Mouse (Mus musculus) T-helper 2 cell (primary cell): Measurements from ENCODE around the gene Fau.

Experiments
- in situ Hi-C: fragments of 300-600 bp; cut with MboI, MseI; formaldehyde crosslinking; loops from one replicate; pipeline ENCODE4 v1.15.1; 2025; ENCODE audit warnings: high pct_unique_total_duplicates

Fau gene

GRCm38 (mm10) chr19:6069851-6070250 is 12.2 kb downstream of the Fau start:
- in situ Hi-C loops: no loop called here

DNA sequence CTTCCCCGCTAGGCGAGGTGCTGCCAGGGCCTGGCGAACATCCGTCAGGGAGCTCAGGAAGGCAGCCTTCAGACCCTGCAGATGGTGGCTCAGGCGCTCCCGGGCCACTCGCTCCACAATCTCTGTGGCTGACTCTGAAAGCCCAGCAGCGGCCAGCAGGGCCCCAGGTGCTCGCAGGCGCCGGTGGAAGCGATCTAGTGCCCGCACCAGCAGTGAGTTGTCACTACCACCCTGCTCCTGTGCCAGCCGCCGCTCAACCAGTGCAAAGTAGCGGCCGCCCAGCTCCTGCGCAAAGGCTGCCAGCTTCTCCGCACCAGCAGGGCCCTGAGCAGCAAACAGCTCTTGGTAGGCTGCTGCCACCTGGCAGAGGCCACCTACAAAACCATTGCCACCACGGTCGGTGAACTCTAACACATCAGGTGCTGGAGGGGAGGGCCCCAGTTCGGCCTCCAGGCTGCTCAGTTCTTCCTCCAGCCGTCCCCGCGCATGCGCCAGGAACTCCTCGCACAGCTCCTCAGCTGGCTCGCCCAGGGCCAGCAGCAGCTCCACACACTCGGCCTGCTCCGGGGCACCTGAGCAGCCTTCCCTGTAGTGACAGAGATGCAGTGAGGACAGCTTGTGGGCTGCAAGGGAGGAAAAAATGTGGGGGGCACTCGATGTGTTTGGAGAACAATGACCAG is 13.1 kb downstream of the Fau start:
- in situ Hi-C loops: no loop called here

- in situ Hi-C loops: no loop called here
These were observed 13.6 kb downstream of the Fau start for GRCm38 (mm10) chr19:6071261-6071660.

DNA sequence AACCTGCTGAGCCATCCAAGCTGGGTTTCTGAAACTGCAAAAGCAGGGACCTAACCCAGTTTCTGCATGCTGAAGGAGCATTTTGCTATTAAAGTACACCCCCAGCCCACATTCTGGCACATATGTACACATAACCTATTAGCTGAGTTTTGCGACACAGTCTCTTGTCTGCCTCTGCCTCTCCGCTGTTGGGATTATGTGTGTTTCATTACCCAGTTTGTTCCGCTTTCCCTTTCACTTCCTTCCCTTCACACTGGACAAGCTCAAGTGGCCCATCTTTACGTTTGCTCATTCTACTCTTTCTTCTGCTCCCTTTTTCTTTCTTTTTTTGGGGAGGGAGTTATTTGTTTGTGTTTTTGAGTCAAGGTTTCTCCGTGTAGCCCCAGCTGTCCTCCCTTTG is 16.2 kb downstream of the Fau start:
- in situ Hi-C loops: no loop called here

DNA sequence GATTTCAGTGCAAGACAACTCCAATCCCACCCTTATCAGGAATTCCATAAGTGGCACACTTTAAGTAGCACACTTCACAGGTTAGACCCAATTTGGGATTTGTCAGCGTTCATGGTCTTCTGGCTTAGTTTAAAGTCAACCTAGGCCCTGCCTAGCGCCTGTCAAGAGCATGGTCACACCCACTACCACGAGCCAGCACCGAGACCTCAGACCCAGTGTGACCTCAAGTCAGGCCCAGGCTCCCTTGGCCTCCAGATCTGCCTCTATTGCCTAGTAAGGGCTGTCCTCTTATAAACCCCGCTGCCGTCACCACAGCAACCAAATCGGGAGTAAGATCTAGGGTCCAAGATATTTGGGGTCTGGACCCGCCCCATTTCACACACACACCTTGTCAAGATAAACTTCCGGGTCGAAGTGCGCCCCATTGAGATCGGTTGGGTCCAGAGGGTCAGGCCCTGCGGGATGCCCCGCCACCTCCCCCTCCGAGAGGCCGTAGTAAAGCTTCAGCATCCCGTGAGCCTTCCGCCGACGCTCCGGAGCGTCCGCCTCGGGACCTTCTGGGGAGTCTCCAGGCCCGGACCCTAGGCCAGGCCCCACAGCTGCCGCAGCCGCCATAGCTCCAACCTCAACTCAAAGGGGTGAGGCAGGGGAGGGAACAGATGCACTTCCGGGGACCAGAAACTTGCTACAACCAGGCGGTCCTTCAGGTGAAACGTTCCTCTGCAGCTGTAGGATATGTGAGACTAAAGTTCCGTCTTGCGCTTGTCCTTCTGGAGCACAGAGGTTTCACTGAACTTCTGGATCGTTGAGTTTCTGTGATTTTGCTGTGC is 19.1 kb downstream of the Fau start, which contains the start of gene Vps51:
TSS of gene Vps51 (minus strand) at position 668 of the 830 bp plus-strand sequence.
- in situ Hi-C loops: no loop called here

DNA sequence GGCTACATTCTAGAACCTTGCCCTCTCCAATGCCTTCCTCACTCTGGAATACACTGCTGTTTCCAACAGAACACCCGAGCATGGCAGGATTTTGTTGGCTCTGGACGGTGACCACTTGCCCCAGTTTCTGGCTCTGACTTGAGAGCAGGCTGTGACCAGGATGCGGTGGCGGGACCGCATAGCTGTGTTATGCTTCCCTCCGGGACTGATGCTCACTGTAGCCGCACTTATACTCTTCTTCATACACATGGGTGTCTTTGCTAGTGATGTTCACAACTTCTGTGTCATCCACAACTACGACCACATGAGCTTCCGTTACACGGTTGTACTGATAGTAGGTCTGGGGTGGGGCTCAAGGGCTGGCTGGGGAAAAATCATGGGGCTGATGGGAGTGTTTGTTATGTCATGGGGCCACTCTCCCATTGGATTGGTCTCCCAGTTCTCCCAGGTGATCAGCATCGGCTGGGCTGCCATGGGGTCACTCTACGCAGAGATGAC is 22.4 kb downstream of the Fau start, which contains the start of gene Tmem262:
TSS of gene Tmem262 (plus strand) at position 51 of the 498 bp plus-strand sequence.
- in situ Hi-C loops: loop anchor here (10.0 kb wide), 1 partner anchor 1135 kb away; the partner anchor contains the start of gene Cox8a

DNA sequence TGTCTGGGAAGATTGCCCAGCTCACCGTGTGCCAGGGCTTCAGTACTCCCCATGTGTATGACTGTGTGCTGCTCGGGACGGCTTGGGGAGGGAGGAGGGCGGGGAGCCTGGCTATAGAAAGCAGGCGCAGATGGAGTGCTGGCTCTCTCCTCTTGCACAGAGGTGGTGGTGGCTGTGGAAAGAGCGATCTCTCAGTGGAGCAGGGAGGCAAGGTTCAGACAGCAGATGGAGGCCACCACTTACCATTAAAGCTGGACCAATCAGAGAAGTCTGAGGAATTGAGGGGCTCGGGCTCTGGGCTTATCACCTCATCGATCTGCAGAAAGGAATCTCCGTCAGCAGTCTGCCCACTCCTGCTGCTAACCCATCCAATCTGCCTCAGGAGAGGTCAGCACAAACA is 24.5 kb downstream of the Fau start, which contains the start of gene Gm28374:
TSS of gene Gm28374 (minus strand) at position 101 of the 400 bp plus-strand sequence.
- in situ Hi-C loops: loop anchor here (10.0 kb wide), 1 partner anchor 1133 kb away; the partner anchor contains the start of gene Cox8a

GRCm38 (mm10) chr19:6084478-6085248 is 27.0 kb downstream of the Fau start, which contains the start of the genes Zfpl1 and Cdca5:
TSS of gene Zfpl1 (minus strand) at chr19:6084956.
TSS of gene Cdca5 (plus strand) at chr19:6084983.
- in situ Hi-C loops: loop anchor here (10.0 kb wide), 1 partner anchor 1130 kb away; the partner anchor contains the start of gene Cox8a

DNA sequence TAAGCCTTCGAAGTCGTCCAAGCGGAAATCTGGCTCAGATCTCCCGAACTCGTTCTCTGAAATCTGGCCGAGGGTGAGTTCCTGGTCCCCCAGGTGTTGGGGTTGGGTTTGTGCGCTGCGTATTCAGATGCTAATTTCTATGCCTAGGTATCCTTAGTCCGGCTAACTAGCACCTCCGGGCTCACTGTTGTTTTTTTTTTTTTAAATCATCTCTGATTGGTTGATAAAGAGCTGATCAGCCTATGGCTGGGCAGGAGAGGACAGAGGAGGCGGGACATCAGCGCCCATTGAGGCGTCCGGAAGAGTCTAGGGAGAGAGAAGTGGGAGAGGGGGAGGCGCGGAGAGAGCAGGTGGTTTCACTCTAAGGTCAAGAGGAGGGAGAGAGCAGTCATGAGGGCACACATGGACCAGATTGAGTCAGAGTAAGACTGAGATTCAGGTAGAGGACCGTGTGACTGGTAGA is 27.8 kb downstream of the Fau start:
- in situ Hi-C loops: loop anchor here (10.0 kb wide), 1 partner anchor 1129 kb away; the partner anchor contains the start of gene Cox8a

DNA sequence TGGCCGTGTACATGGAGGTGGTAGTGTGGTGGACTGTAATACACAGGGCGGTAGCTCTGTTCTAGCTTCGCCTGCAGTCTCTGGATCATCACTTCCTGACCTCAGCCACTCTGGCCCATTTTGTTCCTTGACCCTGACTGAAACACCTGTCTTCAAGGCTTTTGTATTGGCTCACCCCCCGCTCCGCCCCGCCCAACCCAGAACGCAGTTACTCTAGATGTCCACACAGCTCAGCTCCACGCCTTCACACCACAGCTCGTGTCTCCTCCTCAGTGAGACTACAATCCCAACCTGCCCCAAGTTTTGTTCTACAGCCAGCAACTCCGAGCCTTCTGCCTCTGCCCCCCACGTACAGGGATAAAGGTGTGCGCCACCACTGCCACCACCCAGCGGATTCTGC is 31.2 kb downstream of the Fau start:
- in situ Hi-C loops: loop anchor here (10.0 kb wide), 1 partner anchor 1126 kb away; the partner anchor contains the start of gene Cox8a

GRCm38 (mm10) chr19:6094119-6094518 is 36.5 kb downstream of the Fau start, which contains the start of gene AC131692.1:
TSS of gene AC131692.1 (plus strand) at chr19:6094419.
- in situ Hi-C loops: no loop called here

- in situ Hi-C loops: no loop called here
These were observed 40.2 kb downstream of the Fau start for GRCm38 (mm10) chr19:6097847-6098246.

GRCm38 (mm10) chr19:6101186-6101585 is 43.5 kb downstream of the Fau start:
- in situ Hi-C loops: no loop called here

GRCm38 (mm10) chr19:6102169-6102853 is 44.7 kb downstream of the Fau start:
- in situ Hi-C loops: no loop called here

GRCm38 (mm10) chr19:6104476-6104875 is 46.8 kb downstream of the Fau start:
- in situ Hi-C loops: no loop called here

DNA sequence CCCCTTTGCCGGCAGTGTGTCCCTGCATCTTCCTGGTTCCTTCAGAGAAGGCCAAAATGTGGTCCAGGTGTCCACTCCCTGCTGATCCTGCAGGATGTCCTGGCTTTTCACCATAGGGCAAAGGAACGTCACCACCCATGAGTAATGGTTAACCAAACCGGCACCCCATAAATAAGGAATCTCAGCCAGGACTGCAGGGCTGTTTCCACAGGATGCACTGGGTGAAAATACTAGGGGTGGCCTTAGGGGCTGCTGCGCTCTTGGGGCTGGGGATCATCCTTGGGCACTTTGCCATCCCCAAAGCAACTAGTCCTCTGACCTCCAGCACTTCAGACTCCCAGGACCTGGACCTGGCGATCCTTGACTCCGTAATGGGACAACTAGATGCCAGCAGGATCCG is 47.9 kb downstream of the Fau start, which contains the start of gene Naaladl1:
TSS of gene Naaladl1 (plus strand) at position 197 of the 400 bp plus-strand sequence.
- in situ Hi-C loops: no loop called here
